Mouse (Mus musculus) liver, adult 2 months (tissue): ENCODE results near the gene Rcl1.

Experiments used
- CTCF ChIP-seq: fragments of 200-500 bp; IDR thresholded peaks from 2 replicates; pipeline ENCODE4 v1.5.1; 2011; ENCODE audit warnings: low read depth, low read length, control low read depth
- POLR2A ChIP-seq: fragments of 200-500 bp; IDR thresholded peaks from 2 replicates; pipeline ENCODE4 v1.6.1; 2011; ENCODE audit warnings: low read length, control low read depth; ENCODE audit not compliant: insufficient read depth; ENCODE audit errors: extremely low read depth

- TF ChIP-seq CTCF (no peak), POLR2A (no peak)
Observed at GRCm38 (mm10) chr19:29185552-29186232, 84.5 kb downstream of the Rcl1 start.
